Mouse (Mus musculus) liver, postnatal 0 days (tissue): ENCODE measurements around the gene Gm13128.
"Not testable (repeated sequence)": the region's sequence is repeated elsewhere in the genome, so short reads cannot be mapped to it uniquely, and the experiment has no call there.

Experiments
- CTCF ChIP-seq: sonication (generic); IDR thresholded peaks from 2 replicates; pipeline ENCODE4 v1.5.1; 2016; ENCODE audit warnings: antibody characterized with exemption, low read depth
- EP300 ChIP-seq: IDR thresholded peaks from 2 replicates; pipeline ENCODE4 v1.6.1; 2016; ENCODE audit warnings: antibody characterized with exemption, low read depth, mild to moderate bottlenecking

DNA sequence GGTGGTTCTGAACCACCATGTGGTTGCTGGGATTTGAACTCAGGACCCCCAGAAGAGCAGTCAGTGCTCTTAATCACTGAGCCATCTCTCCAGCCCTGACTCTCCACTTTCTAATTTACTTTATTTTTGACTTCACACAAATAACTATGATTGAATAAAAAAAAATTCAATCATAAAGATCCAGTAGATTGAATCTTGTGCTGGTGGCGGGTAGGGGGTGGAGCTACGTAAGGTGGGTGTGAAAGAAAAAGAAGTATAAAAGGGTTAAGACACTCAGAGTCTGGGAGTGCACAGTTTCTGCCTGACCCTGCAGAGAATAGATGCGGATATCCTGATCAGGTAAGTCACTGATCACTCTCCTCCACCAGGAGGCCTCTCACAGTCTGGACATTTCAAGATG, 27.6 kb downstream of the Gm13128 start, which contains the start of gene Gm13119:
- not testable (repeated sequence) for TF ChIP-seq CTCF, EP300
